Mouse (Mus musculus): ENCODE data around the gene Gdi1. TPM values are rescaled to one million over a fixed set of nuclear protein-coding genes. Genes with fewer than 3 reads are reported as not detected.

The Gdi1 gene
- polyA plus RNA-seq, 1 experiment from 2014 or later: 616 TPM

DNA sequence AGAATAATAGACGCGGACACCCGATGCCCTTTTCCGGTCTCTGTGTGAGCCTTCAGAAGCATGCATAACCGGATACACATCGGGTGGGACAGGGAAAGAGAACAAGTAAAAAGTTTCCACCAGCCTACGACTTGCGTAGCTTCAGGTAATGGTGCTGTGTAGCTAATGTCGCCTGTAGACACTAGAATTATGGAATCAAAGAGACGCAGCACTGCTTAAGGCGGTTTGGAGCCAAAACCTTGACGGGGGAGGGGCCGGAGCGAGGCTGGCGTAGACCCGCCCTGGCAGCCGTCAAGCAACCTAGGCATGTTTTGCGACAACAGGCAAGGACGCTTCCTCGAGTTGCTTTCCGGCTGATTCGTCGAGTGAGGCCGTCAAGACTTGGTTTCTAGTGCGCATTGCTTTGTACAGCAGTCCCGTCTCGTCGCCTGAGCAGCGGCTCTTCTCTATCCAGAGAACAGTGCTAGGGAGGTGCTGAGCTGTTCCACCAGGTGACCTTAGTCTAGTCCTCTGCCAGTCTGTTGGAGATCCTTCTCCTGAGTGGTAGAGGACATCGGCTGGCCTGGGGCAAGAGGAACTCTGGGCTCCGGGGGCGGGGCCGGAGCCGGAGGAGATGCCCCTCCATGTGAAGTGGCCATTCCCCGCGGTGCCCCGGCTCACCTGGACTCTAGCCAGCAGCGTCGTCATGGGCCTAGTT lies 22.3 kb upstream of the Gdi1 start:
- no peaks in the 10 kb centered on the region for H3K27me3 ChIP-seq
- ATAC-seq (ENCODE audit: low FRiP score, low read depth): peak; percentile 78
- peak overlapping the region; percentile 63 for H3K4me2 ChIP-seq (replicated peaks)
- peak overlapping the region; percentile 60 for H3K27ac ChIP-seq (replicated peaks)
- H3K36me3 ChIP-seq: no peaks in the 10 kb centered on the region
- peaks cover 16% of the 10 kb centered on the region; the same call in 1 of the 2 replicates for H3K4me1 ChIP-seq
- peak overlapping the region; percentile 73 for H3K9ac ChIP-seq (replicated peaks)
- WGBS: 23% methylated on average over 39 of the region's 39 CpGs
- peak overlapping the region; percentile 58 for H3K4me3 ChIP-seq
- no peaks in the 10 kb centered on the region for H3K9me3 ChIP-seq

- peak; percentile 61 for ATAC-seq (ENCODE audit: low FRiP score, low read depth)
- peak overlapping the region; percentile 58 for H3K4me3 ChIP-seq
- H3K4me2 ChIP-seq (replicated peaks): peak overlapping the region; percentile 63
- no peaks in the 10 kb centered on the region for H3K27me3 ChIP-seq
- peaks cover 16% of the 10 kb centered on the region; the same call in 1 of the 2 replicates for H3K4me1 ChIP-seq
- peak overlapping the region; percentile 60; the same call in 1 of the 2 replicates for H3K27ac ChIP-seq (replicated peaks)
- H3K36me3 ChIP-seq: no peaks in the 10 kb centered on the region
- no peaks in the 10 kb centered on the region for H3K9me3 ChIP-seq
- H3K9ac ChIP-seq (replicated peaks): peak overlapping the region; percentile 73
- 47% methylated on average over 5 of the region's 5 CpGs for WGBS
Observed at GRCm38 (mm10) chrX:74283092-74283437, 21.7 kb upstream of the Gdi1 start.

GRCm38 (mm10) chrX:74293431-74293830 lies 11.4 kb upstream of the Gdi1 start:
- 0 out of 2 replicates have a peak, but pooled peaks cover 2% of the 10 kb centered on the region for H3K4me1 ChIP-seq
- H3K27me3 ChIP-seq: no peaks in the 10 kb centered on the region
- H3K36me3 ChIP-seq: 0 out of 2 replicates have a peak, but pooled peaks cover 4% of the 10 kb centered on the region
- no peak overlapping the region for H3K4me3 ChIP-seq
- no peak for ATAC-seq (ENCODE audit: low FRiP score, low read depth)
- H3K27ac ChIP-seq (replicated peaks): no peak overlapping the region
- H3K9me3 ChIP-seq: no peaks in the 10 kb centered on the region
- H3K9ac ChIP-seq (replicated peaks): no peak overlapping the region
- H3K4me2 ChIP-seq (replicated peaks): no peak overlapping the region
- WGBS: 74% methylated on average over 4 of the region's 4 CpGs

DNA sequence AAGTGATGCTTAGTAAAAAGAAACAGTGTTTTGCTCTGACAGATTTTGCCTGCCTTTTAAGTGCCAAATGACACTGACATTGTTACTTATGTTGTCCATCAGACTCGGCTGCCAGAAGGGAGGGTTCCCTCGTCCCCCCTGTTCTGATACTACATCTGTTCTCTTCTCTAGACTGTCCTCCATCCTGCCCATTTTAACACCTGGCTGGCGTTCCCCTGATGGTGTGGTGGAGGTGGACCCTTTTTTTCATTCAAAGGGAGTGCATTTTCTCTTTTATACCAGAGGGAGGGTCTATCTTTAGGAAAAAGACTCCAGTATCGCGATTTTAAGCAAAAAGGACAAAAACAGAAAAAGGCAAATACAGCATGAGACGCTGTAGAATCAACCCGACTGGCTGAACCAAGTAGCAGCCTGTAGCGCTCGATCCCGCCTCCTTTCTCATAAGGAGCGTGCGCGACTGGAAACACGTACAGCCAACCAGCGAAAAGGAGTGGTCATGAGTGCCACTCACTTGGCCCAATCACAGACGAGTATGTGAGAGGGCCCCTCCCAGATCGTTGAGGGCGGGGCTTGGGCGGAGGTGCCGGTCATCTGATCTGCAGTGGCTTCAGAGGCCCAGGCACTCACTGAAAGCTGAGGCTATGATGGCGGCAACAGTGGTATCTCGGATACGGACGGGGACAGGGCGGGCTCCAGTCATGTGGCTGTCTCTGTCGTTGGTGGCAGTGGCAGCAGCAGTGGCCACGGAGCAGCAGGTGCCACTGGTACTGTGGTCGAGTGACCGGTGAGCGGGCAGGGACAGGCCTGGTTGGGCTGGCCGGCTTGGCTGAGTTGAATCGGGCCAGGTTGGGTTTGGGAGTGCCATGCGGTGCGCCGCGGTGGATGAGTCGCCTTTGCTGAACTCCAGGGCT lies 8.0 kb upstream of the Gdi1 start, which contains the start of gene Atp6ap1:
Gene Atp6ap1, plus strand, starts transcription at position 560 of the 911 bp plus-strand sequence.
- peak within 1 kb of the TSS; percentile 62 for H3K9ac ChIP-seq (replicated peaks)
- peak within 1 kb of the TSS; percentile 66 for H3K4me3 ChIP-seq
- H3K27ac ChIP-seq (replicated peaks): peak within 1 kb of the TSS; percentile 46
- H3K27me3 ChIP-seq: no peaks in the 10 kb centered on the region
- H3K36me3 ChIP-seq: peaks cover 17% of the 10 kb centered on the region
- no peaks in the 10 kb centered on the region for H3K9me3 ChIP-seq
- peak; percentile 99 for ATAC-seq (ENCODE audit: low FRiP score, low read depth)
- 0 out of 2 replicates have a peak, but pooled peaks cover 2% of the 10 kb centered on the region for H3K4me1 ChIP-seq
- H3K4me2 ChIP-seq (replicated peaks): peak within 1 kb of the TSS; percentile 63
- WGBS: 29% methylated on average over 37 of the region's 37 CpGs

DNA sequence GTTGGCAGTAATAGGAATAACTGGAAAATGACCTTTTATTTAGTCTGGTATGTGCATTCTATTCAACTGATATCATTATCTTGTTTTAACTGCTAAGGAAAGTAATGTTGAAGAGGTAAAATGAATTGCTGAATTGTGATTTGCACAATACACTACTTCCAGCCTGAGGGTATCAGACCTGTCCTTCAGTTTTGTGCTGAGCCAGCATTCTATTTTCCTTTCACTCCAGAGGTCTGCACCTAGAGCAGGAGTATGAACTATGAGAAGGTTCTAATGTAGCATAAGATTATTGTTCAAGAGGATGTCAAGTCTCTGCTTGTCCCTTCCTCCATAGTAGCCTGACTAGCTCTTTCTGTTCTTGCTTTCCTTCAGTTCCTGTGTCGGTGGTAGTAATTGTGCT lies 6.5 kb upstream of the Gdi1 start:
- Histone ChIP-seq H3K4me3 (no peak overlapping the region), H3K27me3 (no peaks in the 10 kb centered on the region), H3K36me3 (peaks cover 31% of the 10 kb centered on the region), H3K9me3 (no peaks in the 10 kb centered on the region), H3K9ac (replicated peaks) (no peak overlapping the region), H3K4me1 (0 out of 2 replicates have a peak, but pooled peaks cover 2% of the 10 kb centered on the region), H3K4me2 (replicated peaks) (no peak overlapping the region), H3K27ac (replicated peaks) (no peak overlapping the region)
- ATAC-seq (ENCODE audit: low FRiP score, low read depth): no peak
- WGBS: 89% methylated on average over 1 of the region's 1 CpGs

GRCm38 (mm10) chrX:74299721-74300120 lies 5.1 kb upstream of the Gdi1 start:
- Histone ChIP-seq H3K4me3 (no peak overlapping the region), H3K27me3 (no peaks in the 10 kb centered on the region), H3K9ac (replicated peaks) (no peak overlapping the region), H3K4me2 (replicated peaks) (no peak overlapping the region), H3K36me3 (peaks cover 33% of the 10 kb centered on the region), H3K27ac (replicated peaks) (no peak overlapping the region), H3K9me3 (no peaks in the 10 kb centered on the region), H3K4me1 (0 out of 2 replicates have a peak, but pooled peaks cover 2% of the 10 kb centered on the region)
- no peak for ATAC-seq (ENCODE audit: low FRiP score, low read depth)
- WGBS: 87% methylated on average over 3 of the region's 3 CpGs

GRCm38 (mm10) chrX:74312540-74313464 lies 8.0 kb downstream of the Gdi1 start, which contains the start of gene Fam50a:
Gene Fam50a (plus strand): TSS chrX:74313033.
- Histone ChIP-seq H3K9ac (replicated peaks) (peak within 1 kb of the TSS; percentile 81), H3K4me3 (peak within 1 kb of the TSS; percentile 56), H3K9me3 (no peaks in the 10 kb centered on the region), H3K4me1 (peaks cover 3% of the 10 kb centered on the region), H3K27me3 (no peaks in the 10 kb centered on the region), H3K36me3 (peaks cover 39% of the 10 kb centered on the region), H3K27ac (replicated peaks) (peak within 1 kb of the TSS; percentile 85), H3K4me2 (replicated peaks) (peak within 1 kb of the TSS; percentile 77)
- WGBS: 22% methylated on average over 59 of the region's 59 CpGs
- peak; percentile 94 for ATAC-seq (ENCODE audit: low FRiP score, low read depth)

DNA sequence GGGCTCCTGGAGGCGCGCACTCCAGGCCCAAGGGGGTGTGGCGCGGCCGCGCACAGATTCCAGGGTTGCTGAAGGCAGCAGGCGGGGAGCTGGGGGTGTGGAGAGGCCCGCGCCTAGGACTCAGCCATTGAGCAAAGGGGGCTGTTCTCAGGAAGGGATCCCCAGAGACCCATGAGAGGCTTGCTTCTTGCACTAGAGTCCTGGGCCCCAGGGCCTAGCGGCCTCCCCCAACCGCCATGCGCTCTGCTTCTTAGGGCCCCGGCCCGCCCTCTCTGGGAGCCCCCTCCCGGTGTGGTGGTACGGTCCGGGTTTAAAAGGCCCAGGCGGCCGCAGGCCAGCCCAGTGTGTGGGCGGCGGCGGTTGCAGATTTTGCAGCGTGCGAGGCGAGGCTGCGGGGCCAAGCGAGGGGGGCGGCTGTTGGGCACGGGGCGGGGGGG lies 23.9 kb downstream of the Gdi1 start, which contains the start of gene Plxna3:
Gene Plxna3, plus strand, starts transcription at position 342 of the 437 bp plus-strand sequence.
- Histone ChIP-seq H3K9me3 (no peaks in the 10 kb centered on the region), H3K4me3 (peak within 1 kb of the TSS; percentile 54), H3K27me3 (no peaks in the 10 kb centered on the region), H3K9ac (replicated peaks) (peak within 1 kb of the TSS; percentile 75), H3K4me1 (peaks cover 12% of the 10 kb centered on the region), H3K27ac (replicated peaks) (peak within 1 kb of the TSS; percentile 78), H3K36me3 (peaks cover 14% of the 10 kb centered on the region), H3K4me2 (replicated peaks) (peak within 1 kb of the TSS; percentile 61)
- ATAC-seq (ENCODE audit: low FRiP score, low read depth): peak; percentile 92
- 17% methylated on average over 24 of the region's 30 CpGs for WGBS

DNA sequence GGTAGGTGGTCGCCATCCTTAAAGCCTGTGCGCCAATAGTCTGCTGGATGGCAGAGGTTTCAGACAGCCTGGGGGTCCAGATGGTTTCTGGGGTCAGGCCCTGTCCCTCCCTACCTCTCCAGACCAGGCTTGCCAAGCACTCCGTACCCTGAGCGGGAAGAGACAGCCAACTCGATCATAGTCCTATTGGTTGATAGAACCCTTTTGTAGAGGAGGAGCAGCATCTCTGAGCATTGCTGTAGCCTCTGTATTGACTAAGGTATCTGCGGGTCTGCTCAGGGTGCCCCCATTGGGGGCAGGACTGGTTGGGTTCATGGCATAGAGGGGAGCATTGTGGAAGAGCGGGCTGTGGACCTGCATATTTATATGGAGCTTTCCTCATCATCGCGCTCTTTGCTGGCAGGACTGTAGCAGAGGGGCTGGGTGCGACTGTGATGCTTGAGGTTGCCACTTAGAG lies 24.4 kb downstream of the Gdi1 start:
- Histone ChIP-seq H3K9ac (replicated peaks) (peak overlapping the region; percentile 75), H3K4me2 (replicated peaks) (peak overlapping the region; percentile 61), H3K4me1 (peaks cover 12% of the 10 kb centered on the region), H3K4me3 (peak overlapping the region; percentile 54), H3K9me3 (no peaks in the 10 kb centered on the region), H3K27me3 (no peaks in the 10 kb centered on the region), H3K27ac (replicated peaks) (peak overlapping the region; percentile 78), H3K36me3 (peaks cover 18% of the 10 kb centered on the region)
- 27% methylated on average over 10 of the region's 10 CpGs for WGBS
- peak; percentile 61 for ATAC-seq (ENCODE audit: low FRiP score, low read depth)

GRCm38 (mm10) chrX:74330166-74330930 lies 25.6 kb downstream of the Gdi1 start:
- peak overlapping the region; percentile 22; the same call in 1 of the 2 replicates for H3K27ac ChIP-seq (replicated peaks)
- no peaks in the 10 kb centered on the region for H3K9me3 ChIP-seq
- peaks cover 12% of the 10 kb centered on the region for H3K4me1 ChIP-seq
- no peak for ATAC-seq (ENCODE audit: low FRiP score, low read depth)
- 37% methylated on average over 2 of the region's 2 CpGs for WGBS
- peak overlapping the region; percentile 75; the same call in 1 of the 2 replicates for H3K9ac ChIP-seq (replicated peaks)
- H3K27me3 ChIP-seq: no peaks in the 10 kb centered on the region
- H3K36me3 ChIP-seq: peaks cover 29% of the 10 kb centered on the region
- peak overlapping the region; percentile 54 for H3K4me3 ChIP-seq
- H3K4me2 ChIP-seq (replicated peaks): peak overlapping the region; percentile 61
